Mouse (Mus musculus) liver, adult 10 weeks (tissue): Measurements from ENCODE around the gene Orm1. TPM values are rescaled to one million over a fixed set of nuclear protein-coding genes. Genes with fewer than 3 reads are reported as not detected.

Source experiments
- polyA plus RNA-seq: library from polyadenylated mRNA; stranded (reverse); fragments of 350-450 nt; fragmentation: Illumina TruSeq; extraction: RNeasy Lipid Tissue Mini Kit (QIAGEN cat#74804); gene quantifications from one replicate; pipeline ENCODE4 v1.2.3, GENCODE M21; 2014; ENCODE audit warnings: low read depth, low replicate concordance

Orm1 gene
- 1,994 TPM for polyA plus RNA-seq

GRCm38 (mm10) chr4:63344295-63344694 lies at the start of gene Orm1:
Orm1 (plus strand) TSS chr4:63344560.

GRCm38 (mm10) chr4:63355877-63356665 lies 11.7 kb downstream of the Orm1 start, which contains the start of gene Orm3:
Orm3 (plus strand) TSS chr4:63356162.

GRCm38 (mm10) chr4:63362150-63362549 lies 17.8 kb downstream of the Orm1 start, which contains the start of gene Orm2:
Orm2 (plus strand) TSS chr4:63362449.

Other genes starting within 250 kb of the Orm1 start
- 569 TPM for gene Ambp, start 189.8 kb upstream of the Orm1 start, polyA plus RNA-seq
- not detected for gene Kif12, start 172.4 kb upstream of the Orm1 start, polyA plus RNA-seq
- 1.7 TPM for gene Col27a1, start 130.6 kb upstream of the Orm1 start, polyA plus RNA-seq
- 44.5 TPM for gene Orm3, start 11.6 kb downstream of the Orm1 start, polyA plus RNA-seq
- gene Orm2, start 17.9 kb downstream of the Orm1 start, polyA plus RNA-seq = 74.8 TPM
- gene Akna, start 58.8 kb downstream of the Orm1 start, polyA plus RNA-seq = 0.05 TPM
- not detected for gene Whrn, start 151.4 kb downstream of the Orm1 start, polyA plus RNA-seq
- gene Atp6v1g1, start 200.2 kb downstream of the Orm1 start, polyA plus RNA-seq = 112 TPM
- gene Tmem268, start 214.2 kb downstream of the Orm1 start, polyA plus RNA-seq = 2.9 TPM